Mouse (Mus musculus) kidney, adult 18-20 months (tissue): ENCODE results near the gene Gm20388.
A peak's percentile ranks its signal among the peaks of the same experiment; 100 is the strongest.
"Not testable (repeated sequence)": the region's sequence is repeated elsewhere in the genome, so short reads cannot be mapped to it uniquely, and the experiment has no call there.

ENCODE experiments used
- DNase-seq: peaks from one replicate; pipeline ENCODE4 v3.0.0; 2021

The Gm20388 gene

DNA sequence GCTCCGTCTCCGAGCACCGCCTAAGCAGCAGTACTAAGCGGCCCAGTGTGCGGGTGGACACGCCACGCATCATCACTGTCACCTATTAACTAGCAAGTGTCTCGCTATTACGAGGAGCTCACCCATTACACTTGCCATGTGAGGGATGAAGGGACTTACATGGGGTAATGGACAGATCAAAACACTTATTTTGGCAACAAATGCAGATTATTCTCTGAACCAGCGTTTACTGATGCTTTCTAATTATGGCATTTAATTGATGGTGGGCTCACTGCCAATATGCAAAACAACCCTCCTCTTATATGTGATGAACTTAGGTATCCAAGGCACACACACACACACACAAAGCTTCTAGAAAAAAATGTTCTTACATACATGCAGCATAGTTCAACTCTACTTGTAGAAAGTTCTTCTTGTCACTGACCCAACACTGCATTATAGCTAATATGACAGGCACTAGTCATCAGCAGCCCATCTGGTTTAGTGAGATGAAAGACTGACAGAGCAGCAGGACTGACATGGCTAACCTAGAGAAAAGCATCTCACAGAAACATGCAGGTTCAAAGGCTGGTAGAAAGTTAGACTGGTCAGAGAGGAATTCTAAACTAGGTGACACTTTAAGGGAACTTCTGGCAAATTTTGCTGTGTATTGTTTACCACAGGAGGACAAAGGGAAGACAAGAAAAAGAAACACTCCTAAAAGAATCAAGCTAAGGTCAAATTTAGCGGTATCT, 3128.9 kb downstream of the Gm20388 start:
- no peak for DNase-seq

DNA sequence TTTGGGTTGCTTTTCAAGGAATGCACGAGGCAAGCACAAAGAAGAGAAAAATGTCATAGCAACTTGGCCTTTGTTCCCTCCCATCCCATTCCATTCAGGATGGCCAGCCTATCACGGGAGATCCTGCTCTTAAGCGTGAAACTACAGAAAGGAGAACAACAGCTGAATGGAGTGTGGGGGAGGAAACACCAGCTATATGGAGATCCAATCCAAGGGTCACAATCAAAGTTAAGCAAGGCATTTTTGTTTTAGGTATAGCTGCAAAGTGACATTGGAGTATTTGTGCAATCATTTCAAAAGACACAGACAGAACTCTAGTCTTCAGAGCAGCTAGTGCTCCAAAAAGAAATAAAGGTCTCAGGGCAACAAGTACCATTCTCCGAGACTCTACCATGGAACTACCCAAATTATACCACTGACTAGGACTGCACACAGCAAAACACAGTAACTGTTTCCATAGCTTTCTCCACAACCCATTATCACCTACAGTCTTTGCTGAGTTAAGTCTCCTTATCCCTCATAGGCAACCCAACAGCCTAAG, 3129.5 kb downstream of the Gm20388 start:
- DNase-seq = no peak

DNA sequence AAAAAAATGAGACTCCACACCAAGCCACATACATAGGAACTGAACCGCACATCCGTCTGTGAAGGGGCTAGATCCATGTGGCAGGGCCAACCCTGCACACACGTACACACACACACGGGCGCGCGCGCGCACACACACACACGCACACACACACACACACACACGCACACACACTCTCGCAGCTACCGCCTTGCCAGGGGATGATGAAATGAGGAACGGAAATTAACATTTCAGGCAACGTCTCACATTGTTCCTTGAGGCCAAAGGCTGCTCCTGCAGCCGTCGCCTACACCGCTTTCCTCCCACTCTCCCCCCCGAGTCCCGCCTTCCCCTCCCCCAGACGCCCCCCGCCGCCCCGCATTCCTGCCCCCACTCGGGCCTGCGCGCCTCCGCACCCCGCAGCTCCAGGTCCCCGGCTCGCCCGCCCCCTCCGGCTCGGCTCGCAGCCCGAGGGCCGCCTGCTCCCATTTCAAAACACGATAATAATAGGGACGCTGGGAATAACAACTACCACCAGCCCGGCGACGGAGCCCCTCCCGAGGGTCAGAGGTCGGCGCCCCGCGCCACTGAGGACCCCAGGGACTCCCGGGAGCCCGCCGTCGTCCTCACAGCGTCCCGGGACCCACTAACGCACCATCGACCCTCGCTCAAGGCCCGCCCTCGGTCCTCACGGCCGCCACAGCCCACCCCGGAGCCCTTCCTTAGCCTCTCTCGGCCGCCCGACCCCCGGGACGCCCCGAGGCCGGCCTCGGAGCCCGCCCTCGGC, 3130.6 kb downstream of the Gm20388 start:
- DNase-seq = peak; percentile 62

DNA sequence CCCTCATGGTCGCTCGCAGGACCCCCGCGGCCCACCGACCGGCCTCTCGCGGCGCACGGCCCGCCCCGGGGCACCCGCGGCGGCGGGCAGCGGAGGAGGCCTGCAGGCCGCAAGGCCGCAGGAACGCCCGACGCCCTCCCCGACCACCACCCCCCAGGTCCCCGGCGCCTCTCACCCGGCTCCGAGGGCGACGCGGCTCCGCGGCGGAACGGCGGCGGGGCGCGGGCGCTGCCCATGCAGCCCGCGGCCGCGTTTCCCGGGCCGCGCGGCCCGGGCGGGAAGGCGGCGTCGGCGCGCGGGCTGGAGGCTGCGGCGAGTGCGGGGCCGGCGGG, 3131.1 kb downstream of the Gm20388 start:
- DNase-seq = no peak

DNA sequence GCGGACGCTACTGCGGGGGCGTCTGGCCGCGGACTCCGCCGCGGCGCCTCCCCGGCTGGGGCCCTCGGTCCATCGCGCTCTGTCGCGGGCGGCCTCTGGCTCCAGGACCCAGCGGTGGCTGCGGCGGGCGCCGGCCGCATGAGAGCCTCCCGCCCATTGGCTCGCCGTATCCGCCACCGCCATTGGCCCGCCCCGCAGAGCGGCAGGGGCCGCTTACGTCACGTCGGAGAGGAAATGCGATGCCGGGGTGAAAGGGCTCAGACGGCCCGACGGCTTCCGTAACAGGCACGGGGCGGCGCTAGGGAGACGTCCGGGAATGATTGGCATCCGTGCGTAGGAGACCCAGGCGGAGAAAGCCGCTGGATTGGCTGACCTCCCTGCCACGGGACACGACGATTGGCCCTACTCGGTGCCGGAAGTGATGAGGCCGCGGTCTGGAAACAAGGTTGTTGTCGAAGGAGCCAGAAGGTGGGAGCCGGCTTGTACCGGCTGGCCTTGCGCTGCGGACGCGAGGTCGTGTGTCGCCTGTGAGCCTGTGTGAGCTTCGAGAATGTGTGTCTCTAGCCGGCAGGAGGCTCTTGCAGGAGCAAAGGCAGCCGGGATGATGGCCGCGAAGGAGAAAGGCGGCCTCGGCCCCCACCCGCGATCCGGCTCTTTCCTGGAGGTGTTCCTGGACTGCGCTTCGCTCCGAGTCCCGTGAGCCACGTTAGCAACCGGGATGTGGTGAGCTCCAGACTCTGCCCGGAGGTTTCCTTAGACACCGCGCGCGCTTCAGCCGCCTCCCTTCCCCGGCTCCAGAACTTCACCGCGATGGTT, 3131.7 kb downstream of the Gm20388 start, which contains the start of gene Ankrd11:
Gene Ankrd11 (minus strand): TSS at position 120 of the 816 bp plus-strand sequence.
- peak; percentile 99 for DNase-seq

DNA sequence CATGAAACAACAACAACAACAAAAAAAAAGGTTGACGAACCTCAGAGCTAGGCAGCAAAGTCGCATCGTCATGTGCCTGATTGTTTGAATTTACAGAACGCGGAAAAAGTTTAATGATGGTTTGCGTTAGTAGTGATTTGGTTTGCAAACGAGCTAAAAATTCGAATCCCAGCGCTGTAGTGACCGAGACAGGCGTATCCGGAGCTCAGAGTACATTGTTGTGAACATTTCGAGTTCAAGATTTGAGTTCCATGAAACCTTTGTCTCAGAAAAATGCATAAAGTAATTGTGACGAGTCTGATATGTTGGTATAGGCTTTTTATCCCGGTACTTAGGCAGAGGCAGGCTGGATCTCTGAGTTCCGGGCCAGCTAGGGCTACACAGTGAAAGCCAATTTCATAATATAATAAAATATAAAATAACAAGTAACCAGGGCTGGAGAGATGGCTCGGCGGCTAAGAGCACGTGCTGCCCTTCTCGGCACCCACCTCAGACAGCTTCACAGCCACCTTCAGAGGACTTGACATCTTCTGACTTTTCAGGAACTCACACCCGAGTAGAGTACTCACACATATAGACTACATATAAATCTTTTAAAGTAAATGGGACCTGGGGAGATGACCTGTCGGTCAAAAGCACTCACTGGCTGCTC, 3132.5 kb downstream of the Gm20388 start:
- no peak for DNase-seq

DNA sequence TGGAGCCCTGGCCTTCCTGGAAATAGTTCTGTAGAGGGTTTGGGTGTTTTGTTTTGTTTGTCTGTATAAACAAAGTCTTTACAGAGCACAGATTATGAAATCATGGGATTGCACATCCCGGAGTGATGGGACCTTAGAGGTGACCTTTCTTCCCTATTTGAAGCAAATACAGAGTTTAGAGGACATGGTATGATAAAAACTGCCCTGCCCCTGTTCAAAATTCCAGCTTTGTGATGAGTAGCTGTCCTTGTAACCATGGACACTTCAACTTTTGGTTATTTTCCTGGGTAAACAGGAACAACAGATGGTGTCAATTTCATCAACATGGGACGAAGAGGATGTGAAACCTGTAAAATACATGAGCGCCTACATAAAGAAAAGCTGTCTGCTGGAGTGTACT, 3133.3 kb downstream of the Gm20388 start:
- DNase-seq = no peak

DNA sequence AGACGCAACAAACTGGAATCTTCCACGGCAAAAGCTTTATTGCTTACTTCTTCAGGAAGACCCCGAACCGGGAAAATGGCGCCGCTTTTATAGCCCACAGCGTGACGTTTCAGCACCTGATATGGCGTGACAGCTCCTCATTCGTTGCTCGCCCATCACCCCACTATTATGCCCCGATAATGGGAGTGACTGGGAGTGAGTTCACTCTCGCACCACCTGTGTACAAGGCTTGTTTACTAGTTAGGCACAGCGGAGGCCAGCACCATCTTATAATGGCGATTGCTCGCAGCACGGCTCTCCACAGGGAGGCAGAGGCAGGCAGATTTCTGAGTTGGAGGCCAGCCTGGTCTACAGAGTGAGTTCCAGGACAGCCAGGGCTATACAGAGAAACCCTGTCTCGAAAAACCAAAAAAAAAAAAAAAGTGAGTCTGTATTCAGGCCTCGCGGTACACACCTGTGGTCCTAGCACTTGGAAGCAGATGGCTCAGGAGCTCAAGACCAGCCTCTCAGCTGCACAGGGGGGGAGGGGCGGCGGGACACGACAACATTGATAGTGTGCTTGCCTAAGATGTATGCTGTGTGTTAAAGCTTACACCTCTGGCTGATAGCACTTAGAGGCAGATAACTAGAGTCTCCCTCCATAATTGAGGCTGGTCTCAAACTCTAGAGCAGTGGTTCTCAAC, 3134.2 kb downstream of the Gm20388 start:
- DNase-seq = not testable (repeated sequence)

DNA sequence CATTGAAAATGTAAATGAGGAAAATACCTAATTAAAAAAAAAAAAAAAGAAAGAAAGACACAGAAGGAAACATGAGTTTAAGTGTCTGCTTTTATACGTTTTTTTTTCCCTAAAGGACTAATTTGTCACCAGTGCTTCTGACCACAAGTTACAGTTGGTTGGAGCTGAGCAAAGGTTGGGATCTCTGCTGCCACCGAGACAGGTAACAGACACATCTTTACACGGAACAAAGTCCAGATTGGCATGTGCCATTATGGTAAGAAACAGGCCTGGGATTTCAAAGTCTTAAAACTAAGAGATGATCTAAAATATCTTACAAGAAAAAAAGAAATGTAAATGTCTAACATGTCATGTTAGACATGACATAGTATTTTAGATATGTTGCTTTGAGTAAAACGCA, 3136.1 kb downstream of the Gm20388 start:
- no peak for DNase-seq

DNA sequence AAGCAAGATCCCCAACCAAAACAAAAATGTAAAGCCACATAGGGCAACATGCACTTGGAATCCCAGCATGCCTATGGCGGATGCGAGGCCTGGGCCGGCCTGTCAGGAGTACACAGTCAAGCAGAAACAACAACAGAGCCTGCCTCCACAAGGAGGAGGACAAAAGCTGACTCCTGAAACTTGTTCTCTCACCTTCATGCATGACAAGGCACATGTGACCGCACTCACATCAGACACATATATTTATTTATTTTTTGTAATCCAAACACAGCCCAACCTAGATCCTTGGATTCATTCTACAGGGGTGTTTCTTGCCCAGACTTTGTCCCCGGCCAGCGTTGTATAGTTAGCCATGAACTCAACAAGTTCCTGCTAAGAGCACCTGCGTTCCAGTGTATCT, 3137.2 kb downstream of the Gm20388 start:
- DNase-seq = no peak

DNA sequence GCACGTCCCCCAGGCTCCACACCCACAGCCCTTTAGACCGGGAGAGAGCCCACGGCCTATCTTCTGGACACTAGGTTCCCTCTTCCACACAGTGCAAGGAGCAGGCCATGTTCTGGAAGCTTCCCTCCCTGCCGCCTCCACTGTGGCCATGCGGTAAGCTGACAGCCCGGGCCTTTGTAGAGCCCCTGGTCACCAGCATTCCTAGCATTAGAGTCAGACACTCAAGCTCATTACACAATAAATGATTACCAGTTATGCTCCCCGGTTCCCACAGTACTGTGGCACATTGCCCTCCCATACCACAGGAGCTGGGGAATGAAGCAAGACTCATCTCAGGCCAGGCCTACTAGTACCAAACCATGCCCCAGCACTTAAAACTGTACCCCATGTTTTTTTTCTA, 3137.8 kb downstream of the Gm20388 start:
- DNase-seq = no peak

DNA sequence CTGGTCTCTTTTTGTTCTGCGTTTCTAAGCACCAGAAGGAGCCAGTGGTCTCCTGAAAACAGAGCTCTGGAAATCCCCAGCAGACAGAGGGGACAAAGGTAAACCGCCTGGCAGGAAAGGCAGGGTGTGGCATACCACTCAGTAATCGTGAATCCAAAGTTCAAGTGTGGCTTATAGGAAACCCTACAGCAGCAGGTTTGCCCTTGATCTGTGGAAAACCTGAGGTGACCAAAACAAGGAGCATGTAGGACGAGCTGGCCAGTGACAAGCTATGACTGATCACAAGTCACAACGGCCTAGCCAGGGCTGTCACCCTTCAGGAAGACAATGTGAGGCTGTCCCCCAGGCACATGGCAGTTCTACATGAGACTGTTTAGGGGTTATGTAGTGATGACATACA, 3140.8 kb downstream of the Gm20388 start:
- DNase-seq = peak; percentile 44

DNA sequence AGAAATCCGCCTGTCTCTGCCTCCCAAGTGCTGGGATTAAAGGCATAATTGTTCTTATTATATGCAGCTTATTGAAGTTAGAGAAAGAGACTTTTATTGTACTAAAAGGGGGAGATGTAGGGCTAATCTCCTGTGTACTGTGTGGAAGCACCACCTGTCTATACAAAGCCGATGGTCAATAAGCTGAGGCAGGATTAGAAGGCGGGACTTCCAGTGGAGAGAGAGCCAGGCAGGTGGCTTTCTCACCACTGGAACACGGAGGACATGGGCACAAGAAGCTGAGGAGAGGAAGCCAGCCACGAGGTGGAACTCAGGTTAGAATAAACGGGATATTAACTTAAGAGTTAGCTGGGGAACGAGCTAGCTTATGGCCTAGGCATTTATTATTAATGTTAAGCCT, 3152.1 kb downstream of the Gm20388 start, which contains the start of gene Spg7:
Gene Spg7 (plus strand): TSS at position 222 of the 400 bp plus-strand sequence.
- DNase-seq = no peak

DNA sequence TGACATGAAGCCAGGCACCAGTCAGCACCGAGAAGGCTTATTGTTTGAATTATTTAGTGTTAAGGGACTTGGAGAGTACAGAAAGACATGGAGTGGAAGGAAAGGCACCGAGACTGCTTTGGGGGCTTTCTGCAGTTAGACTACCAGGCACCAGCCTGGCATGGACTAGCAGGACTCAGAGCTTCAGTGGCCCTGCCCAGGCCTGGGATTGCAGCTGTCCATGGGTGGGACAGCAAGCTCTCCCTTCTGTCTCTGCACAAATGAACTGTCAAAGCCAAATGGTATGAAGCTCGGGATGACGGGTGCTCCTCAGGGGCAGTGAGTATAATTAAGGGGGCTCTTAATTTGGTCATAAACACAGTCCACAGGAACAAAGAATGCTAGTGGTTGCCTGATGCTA, 3153.4 kb downstream of the Gm20388 start:
- no peak for DNase-seq

DNA sequence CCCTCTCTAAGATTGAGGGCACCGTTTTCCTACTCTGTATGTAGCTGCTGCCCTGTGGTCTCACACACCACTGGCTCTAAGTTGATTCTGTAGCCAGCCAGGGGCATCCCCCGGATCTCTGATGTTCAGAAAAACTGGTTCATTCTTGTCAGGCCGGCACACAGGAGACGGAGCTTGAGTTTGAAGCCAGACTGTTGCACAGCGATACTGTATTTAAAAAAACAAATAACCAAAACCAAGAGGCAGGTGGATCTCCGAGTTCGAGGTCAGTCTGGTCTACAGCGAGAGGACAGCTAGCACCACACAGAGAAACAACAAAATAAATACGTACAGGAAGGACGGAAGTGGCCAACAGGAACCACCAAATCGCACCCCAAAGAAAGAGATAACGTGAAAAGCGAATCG, 3154.2 kb downstream of the Gm20388 start:
- DNase-seq = no peak

DNA sequence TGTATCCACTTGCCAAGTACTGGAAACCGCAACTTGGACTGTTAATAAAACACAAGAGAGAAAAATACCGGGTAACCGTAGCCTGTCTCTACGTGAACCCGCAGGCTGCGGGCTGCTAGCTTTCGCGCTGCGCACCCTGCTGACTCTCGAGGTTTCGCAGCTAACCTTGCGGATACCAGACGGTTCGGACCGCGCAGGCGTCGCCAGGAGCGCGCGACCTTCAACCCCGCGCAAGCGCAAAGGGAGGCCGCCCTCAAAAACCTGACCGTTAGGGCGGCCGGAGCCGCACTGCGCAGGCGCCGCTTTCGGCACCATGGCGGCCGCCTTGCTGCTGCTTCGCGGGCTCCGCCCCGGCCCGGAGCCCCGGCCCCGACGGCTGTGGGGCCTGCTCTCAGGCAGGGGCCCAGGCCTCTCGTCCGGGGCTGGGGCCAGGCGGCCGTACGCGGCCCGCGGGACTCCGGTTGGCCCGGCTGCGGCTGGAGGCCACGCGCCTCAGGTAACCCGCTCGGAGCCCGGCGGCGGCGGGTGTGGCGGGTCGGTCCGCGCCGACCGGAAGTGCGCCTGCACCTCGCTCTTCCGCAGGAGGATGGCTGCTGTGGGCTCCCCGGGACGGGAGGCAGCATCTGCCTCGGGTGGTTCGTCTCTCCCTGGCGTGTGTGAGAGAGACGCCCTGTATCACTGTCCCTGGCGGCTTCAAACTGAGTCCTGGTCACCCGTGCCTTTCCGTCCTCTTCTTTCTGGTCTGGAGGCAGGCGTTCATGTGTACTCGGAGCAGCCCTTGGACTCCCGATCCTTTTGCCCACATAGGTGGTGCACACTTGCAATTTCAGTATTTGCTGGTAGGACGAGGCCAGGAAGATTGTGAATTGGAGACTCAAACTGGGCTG, 3154.8 kb downstream of the Gm20388 start:
- DNase-seq = peak; percentile 95

DNA sequence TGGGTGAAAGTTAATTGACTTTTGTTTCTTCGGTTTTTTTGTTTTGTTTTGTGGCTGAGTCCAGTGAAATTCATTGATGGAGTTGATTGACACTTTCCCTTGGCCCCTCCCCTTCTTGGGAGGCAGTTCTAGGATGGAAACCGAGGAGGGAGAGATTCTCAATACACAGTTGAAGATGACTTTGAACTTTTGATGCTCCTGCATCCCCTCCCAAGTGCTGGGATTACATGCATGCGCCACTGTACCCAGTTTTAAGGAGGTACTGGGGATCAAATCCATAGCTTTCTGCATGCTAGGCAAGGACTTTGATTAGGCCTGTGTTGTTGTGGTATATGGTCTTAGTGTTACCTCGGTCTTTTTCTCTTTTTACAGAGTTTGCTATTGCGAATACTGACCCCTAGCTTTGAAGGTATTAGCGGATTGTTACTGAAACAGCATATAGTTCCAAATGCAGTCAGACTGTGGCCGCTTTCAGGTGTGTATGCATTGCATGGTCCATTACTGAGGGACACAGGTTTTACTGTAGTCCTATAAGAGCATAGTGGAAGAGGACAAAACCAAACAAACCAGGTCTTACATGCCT, 3155.6 kb downstream of the Gm20388 start:
- DNase-seq = no peak

DNA sequence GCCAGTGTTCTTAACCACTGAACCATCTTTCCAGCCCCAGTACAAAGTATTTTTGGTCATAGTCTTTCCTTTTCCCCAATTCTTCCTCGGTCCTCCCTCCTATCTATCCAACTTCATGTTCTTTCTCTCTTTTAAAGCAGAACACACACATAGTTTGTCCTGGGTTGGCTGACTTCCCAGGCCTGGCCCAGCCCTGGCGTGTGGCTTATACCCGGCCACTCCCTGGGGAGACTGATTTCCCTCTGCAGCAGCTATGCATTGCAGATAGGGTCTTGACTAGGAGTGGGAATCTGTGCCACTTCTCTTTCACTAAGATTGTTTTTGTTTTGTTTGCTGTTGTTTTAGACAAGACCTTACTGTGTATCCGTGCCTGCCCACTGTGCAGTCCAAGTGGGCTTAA, 3160.5 kb downstream of the Gm20388 start:
- no peak for DNase-seq

DNA sequence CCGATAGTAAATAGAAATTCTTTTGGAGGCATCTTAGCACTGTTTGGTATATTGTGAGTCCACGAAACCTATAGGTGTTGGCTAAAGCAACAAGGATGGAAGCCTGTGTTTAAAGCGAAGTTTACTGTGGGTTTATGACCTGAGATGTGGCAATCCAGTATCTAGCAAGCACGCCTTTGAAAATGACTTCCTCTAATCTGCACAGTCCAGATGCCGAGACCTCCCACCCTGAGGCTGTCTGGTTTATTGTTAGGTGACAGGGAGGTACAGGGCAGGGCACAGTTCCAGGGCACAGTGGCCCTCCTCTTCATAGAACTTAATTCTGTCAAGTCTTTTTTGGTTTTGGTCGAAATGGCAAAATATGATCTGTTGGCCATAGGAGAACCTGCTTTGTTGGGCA, 3166.6 kb downstream of the Gm20388 start:
- no peak for DNase-seq

DNA sequence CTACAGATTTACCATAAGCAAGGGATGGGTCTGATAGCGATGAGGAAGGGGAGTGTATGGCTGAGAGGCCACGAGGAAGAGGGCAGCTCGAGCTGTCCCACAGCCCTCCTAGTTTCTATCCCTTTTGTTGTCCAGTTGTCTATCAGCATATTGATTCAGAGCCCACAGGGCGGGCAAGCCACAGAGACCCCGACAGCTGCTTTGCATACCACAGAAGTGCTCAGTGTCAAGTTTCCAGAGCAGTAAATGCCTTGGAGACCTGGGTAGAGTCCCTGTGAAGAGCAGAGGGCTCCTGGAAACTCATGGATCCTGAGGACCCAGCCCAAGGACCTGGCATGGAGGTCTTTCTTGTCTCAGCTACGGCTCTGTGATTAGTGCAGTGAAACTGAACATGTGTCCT, 3172.4 kb downstream of the Gm20388 start:
- no peak for DNase-seq

DNA sequence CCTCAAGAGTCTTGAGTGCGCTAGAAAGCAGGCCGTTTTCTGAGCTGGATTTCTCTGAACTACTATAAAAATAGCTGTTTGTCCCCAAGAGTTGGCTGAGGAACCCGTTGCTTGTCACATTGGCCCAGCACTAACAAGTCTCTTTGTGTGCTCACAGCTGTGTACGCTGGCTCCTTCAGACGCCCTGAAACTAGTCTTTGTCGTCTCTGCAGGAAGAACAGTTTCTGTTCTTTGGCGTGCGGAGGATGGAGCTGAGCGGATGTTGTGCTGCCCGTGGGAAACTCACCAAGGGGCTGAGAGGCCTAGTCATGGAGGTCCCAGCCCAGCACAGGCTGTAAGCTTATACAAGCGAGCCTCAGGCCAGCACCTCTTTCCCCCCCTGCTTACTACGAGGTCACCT, 3173.0 kb downstream of the Gm20388 start:
- DNase-seq = no peak
